Mouse (Mus musculus) kidney, adult 2 months (tissue): ENCODE measurements at regions not wholly inside any gene's neighbourhood (a gene's known extent, or its start where the extent isn't known, plus 50 kb on each side); places are given as distances from the start of the nearest gene placed in this dataset.

Experiments used
- DNase-seq: peaks from one replicate; pipeline ENCODE4 v3.0.0; 2021
- H3K27ac ChIP-seq: fragments of 200-500 bp; 2 replicates; pipeline ENCODE4 v1.5.1; 2012; ENCODE audit warnings: low read depth, low read length, control low read depth, inconsistent platforms; ENCODE audit not compliant: insufficient read depth
- H3K27me3 ChIP-seq: fragments of 200-500 bp; replicated peaks from 2 replicates; pipeline ENCODE4 v1.6.1; 2012; ENCODE audit warnings: mild to moderate bottlenecking, moderate library complexity, low read length, inconsistent platforms; ENCODE audit not compliant: control insufficient read depth, insufficient read depth
- H3K36me3 ChIP-seq: fragments of 200-500 bp; 2 replicates; pipeline ENCODE4 v1.6.1; 2012; ENCODE audit warnings: mild to moderate bottlenecking, moderate library complexity, low read length, inconsistent platforms; ENCODE audit not compliant: control insufficient read depth, insufficient read depth
- H3K4me1 ChIP-seq: fragments of 200-500 bp; 2 replicates; pipeline ENCODE4 v1.6.1; 2011; ENCODE audit warnings: low read length; ENCODE audit not compliant: control insufficient read depth, insufficient read depth
- H3K4me3 ChIP-seq: fragments of 200-500 bp; 2 replicates; pipeline ENCODE4 v1.5.1; 2011; ENCODE audit warnings: mild to moderate bottlenecking, low read depth, low read length, control low read depth; ENCODE audit not compliant: insufficient read depth
- CTCF ChIP-seq: fragments of 200-500 bp; conservative IDR thresholded peaks from 2 replicates; pipeline ENCODE4 v1.5.1; 2011; ENCODE audit warnings: low read depth, mild to moderate bottlenecking, control low read depth, low read length, moderate library complexity, mixed read lengths; ENCODE audit not compliant: insufficient read depth, insufficient read length
- POLR2A ChIP-seq: fragments of 200-500 bp; IDR thresholded peaks from one replicate; pipeline ENCODE4 v1.6.1; 2011; ENCODE audit warnings: low read depth, low read length, control low read depth
- WGBS: fragments of 180-500 bp; shearing (Covaris S2); methylation state at CpG from one replicate; pipeline ENCODE4 v1.1.7; 2018; 5-methylcytosine and 5-hydroxymethylcytosine counted together

GRCm38 (mm10) chr4:96895223-96895622 lies 110.2 kb upstream of the Gm12695 start:
- H3K4me3 ChIP-seq, result no peak overlapping the region
- no peaks in the 10 kb centered on the region for H3K4me1 ChIP-seq
- no peaks in the 10 kb centered on the region for H3K36me3 ChIP-seq
- H3K27me3 ChIP-seq, result no peaks in the 10 kb centered on the region; the same call in 1 of the 2 replicates
- no peak for TF ChIP-seq CTCF
- TF ChIP-seq POLR2A, result no peak
- H3K27ac ChIP-seq, result no peak overlapping the region
- no peak for DNase-seq
- WGBS, result 14% methylated on average over 1 of the region's 1 CpGs

- DNase-seq, result no peak
These were observed 96.1 kb upstream of the Gm12695 start for GRCm38 (mm10) chr4:96881077-96881476.

GRCm38 (mm10) chr4:96878016-96878415 lies 93.0 kb upstream of the Gm12695 start:
- no peaks in the 10 kb centered on the region for H3K36me3 ChIP-seq
- 96% methylated on average over 1 of the region's 1 CpGs for WGBS
- TF ChIP-seq CTCF, result no peak
- no peak for TF ChIP-seq POLR2A

More at GRCm38 (mm10) chr4:96881077-96881476, 96.1 kb upstream of the Gm12695 start:
- TF ChIP-seq CTCF (no peak), POLR2A (no peak)
- no peaks in the 10 kb centered on the region for H3K27me3 ChIP-seq
- no peaks in the 10 kb centered on the region for H3K36me3 ChIP-seq
- no peak overlapping the region for H3K4me3 ChIP-seq
- H3K27ac ChIP-seq, result no peak overlapping the region
- 74% methylated on average over 2 of the region's 2 CpGs for WGBS
- H3K4me1 ChIP-seq, result no peaks in the 10 kb centered on the region

DNA sequence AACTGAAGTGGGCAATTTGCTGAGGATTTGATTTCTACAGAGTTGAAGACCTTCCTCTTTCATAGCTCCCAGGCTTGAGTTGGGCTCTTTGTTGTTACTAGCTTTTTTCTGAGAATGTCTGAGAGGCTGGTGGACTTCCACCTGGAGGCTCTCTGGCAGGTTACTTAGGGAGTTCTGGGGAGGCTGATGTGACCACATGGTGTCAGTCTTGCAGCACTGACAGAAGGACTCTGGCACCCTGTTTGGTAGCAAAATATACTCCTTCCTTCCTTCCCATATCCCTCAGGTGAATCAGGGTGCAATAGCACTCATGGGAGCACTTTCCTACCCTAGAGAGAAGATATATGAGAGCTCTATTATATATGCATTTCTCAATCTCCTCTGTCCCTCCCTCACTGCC lies 89.7 kb upstream of the Gm12695 start:
- Histone ChIP-seq H3K4me3 (no peak overlapping the region), H3K27me3 (no peaks in the 10 kb centered on the region), H3K4me1 (no peaks in the 10 kb centered on the region), H3K27ac (no peak overlapping the region), H3K36me3 (no peaks in the 10 kb centered on the region)
- DNase-seq, result no peak
- TF ChIP-seq CTCF (peak; percentile 44; the same call in 1 of the 2 replicates), POLR2A (no peak)

More at GRCm38 (mm10) chr4:96878016-96878415, 93.0 kb upstream of the Gm12695 start:
- H3K27ac ChIP-seq, result no peak overlapping the region
- DNase-seq, result no peak
- no peak overlapping the region for H3K4me3 ChIP-seq
- no peaks in the 10 kb centered on the region for H3K27me3 ChIP-seq
- no peaks in the 10 kb centered on the region for H3K4me1 ChIP-seq

- no peak for DNase-seq
- Histone ChIP-seq H3K27me3 (no peaks in the 10 kb centered on the region), H3K4me3 (no peak overlapping the region), H3K27ac (no peak overlapping the region), H3K4me1 (no peaks in the 10 kb centered on the region), H3K36me3 (no peaks in the 10 kb centered on the region)
- TF ChIP-seq POLR2A (no peak), CTCF (no peak)
- 52% methylated on average over 3 of the region's 3 CpGs for WGBS
These were observed 60.2 kb upstream of the Gm12695 start for GRCm38 (mm10) chr4:96845170-96845569.
